Mouse (Mus musculus) testis, adult 2 months (tissue): ENCODE measurements around the gene Slc45a2.

Source experiments
- CTCF ChIP-seq: fragments of 200-500 bp; IDR thresholded peaks from 2 replicates; pipeline ENCODE4 v1.5.1; 2012; ENCODE audit warnings: low read depth, mild to moderate bottlenecking, inconsistent platforms, low read length, moderate library complexity; ENCODE audit not compliant: control insufficient read depth, insufficient read depth, insufficient replicate concordance
- POLR2A ChIP-seq: fragments of 200-500 bp; IDR thresholded peaks from 2 replicates; pipeline ENCODE4 v1.6.1; 2012; ENCODE audit warnings: low read depth, mild to moderate bottlenecking, inconsistent platforms, low read length, moderate library complexity; ENCODE audit not compliant: control insufficient read depth

DNA sequence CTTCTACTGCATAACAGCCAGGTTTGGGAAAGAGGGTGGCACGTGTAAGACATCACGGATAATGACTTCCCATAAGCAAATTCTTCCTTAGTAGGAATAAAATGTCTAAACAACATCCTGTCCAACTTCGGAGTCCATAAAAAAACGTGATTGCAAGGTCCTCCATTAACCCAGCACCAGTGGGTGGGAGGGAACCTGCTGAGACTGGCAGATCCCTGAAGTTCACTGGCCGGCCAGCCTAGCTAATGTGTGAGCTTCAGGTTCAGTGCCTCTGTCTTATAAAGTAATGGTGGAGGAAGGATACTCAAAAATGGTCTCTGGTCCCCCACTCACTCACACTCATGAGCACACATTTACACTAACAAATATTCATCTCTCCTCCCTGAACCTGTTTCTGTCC, 45.4 kb upstream of the Slc45a2 start:
- TF ChIP-seq CTCF = no peak
- TF ChIP-seq POLR2A = no peak
